Mouse (Mus musculus): ENCODE results near the gene Them5. TPM values are rescaled to one million over a fixed set of nuclear protein-coding genes. Genes with fewer than 3 reads are reported as not detected.

Them5 gene
- polyA plus RNA-seq, 1 experiment from 2014 or later = not detected

- Histone ChIP-seq H3K9ac (no peak overlapping the region), H3K9me3 (no peaks in the 10 kb centered on the region), H3K4me2 (replicated peaks) (peak overlapping the region; percentile 55), H3K36me3 (no peaks in the 10 kb centered on the region), H3K4me1 (replicated peaks) (peaks cover 25% of the 10 kb centered on the region), H3K27ac (peak overlapping the region; percentile 58; the same call in 1 of the 2 replicates), H3K27me3 (replicated peaks) (0 out of 2 replicates have a peak, but pooled peaks cover 3% of the 10 kb centered on the region), H3K4me3 (replicated peaks) (peak overlapping the region; percentile 29)
- ATAC-seq = peak; percentile 62
- WGBS = 5% methylated on average over 10 of the region's 10 CpGs
These were observed 31.2 kb downstream of the Them5 start for GRCm38 (mm10) chr3:94373090-94373489.

- no peak overlapping the region; the same call in 1 of the 2 replicates for H3K9ac ChIP-seq
- peaks cover 25% of the 10 kb centered on the region for H3K4me1 ChIP-seq (replicated peaks)
- no peaks in the 10 kb centered on the region for H3K36me3 ChIP-seq
- H3K27ac ChIP-seq = peak overlapping the region; percentile 58; the same call in 1 of the 2 replicates
- H3K4me3 ChIP-seq (replicated peaks) = peak overlapping the region; percentile 29
- H3K4me2 ChIP-seq (replicated peaks) = peak overlapping the region; percentile 55
- 0 out of 2 replicates have a peak, but pooled peaks cover 3% of the 10 kb centered on the region for H3K27me3 ChIP-seq (replicated peaks)
- WGBS = 0% methylated on average over 5 of the region's 5 CpGs
- H3K9me3 ChIP-seq = no peaks in the 10 kb centered on the region
- peak; percentile 46 for ATAC-seq
These were observed 31.7 kb downstream of the Them5 start for GRCm38 (mm10) chr3:94373597-94374011.

GRCm38 (mm10) chr3:94374636-94375035 lies 32.7 kb downstream of the Them5 start:
- no peak overlapping the region for H3K9ac ChIP-seq
- ATAC-seq = no peak

GRCm38 (mm10) chr3:94375146-94375545 lies 33.2 kb downstream of the Them5 start:
- no peak for ATAC-seq
- Histone ChIP-seq H3K27me3 (replicated peaks) (0 out of 2 replicates have a peak, but pooled peaks cover 3% of the 10 kb centered on the region), H3K4me1 (replicated peaks) (peaks cover 25% of the 10 kb centered on the region), H3K36me3 (no peaks in the 10 kb centered on the region), H3K9me3 (no peaks in the 10 kb centered on the region), H3K4me3 (replicated peaks) (no peak overlapping the region), H3K27ac (no peak overlapping the region), H3K4me2 (replicated peaks) (no peak overlapping the region), H3K9ac (no peak overlapping the region)
- WGBS = 79% methylated on average over 2 of the region's 2 CpGs

More at GRCm38 (mm10) chr3:94374636-94375035, 32.7 kb downstream of the Them5 start:
- Histone ChIP-seq H3K27ac (no peak overlapping the region), H3K27me3 (replicated peaks) (0 out of 2 replicates have a peak, but pooled peaks cover 3% of the 10 kb centered on the region), H3K9me3 (no peaks in the 10 kb centered on the region), H3K4me2 (replicated peaks) (no peak overlapping the region), H3K36me3 (no peaks in the 10 kb centered on the region), H3K4me3 (replicated peaks) (no peak overlapping the region), H3K4me1 (replicated peaks) (peaks cover 25% of the 10 kb centered on the region)

- Histone ChIP-seq H3K27me3 (replicated peaks) (0 out of 2 replicates have a peak, but pooled peaks cover 3% of the 10 kb centered on the region), H3K4me3 (replicated peaks) (no peak overlapping the region), H3K9me3 (no peaks in the 10 kb centered on the region), H3K36me3 (no peaks in the 10 kb centered on the region), H3K4me1 (replicated peaks) (peaks cover 25% of the 10 kb centered on the region), H3K9ac (no peak overlapping the region), H3K4me2 (replicated peaks) (no peak overlapping the region), H3K27ac (no peak overlapping the region)
- 53% methylated on average over 5 of the region's 5 CpGs for WGBS
- ATAC-seq = no peak
These were observed 34.0 kb downstream of the Them5 start for GRCm38 (mm10) chr3:94375861-94376260.

- H3K36me3 ChIP-seq = no peaks in the 10 kb centered on the region
- no peaks in the 10 kb centered on the region for H3K9me3 ChIP-seq
- WGBS = 13% methylated on average over 13 of the region's 13 CpGs
- H3K27ac ChIP-seq = no peak overlapping the region
- no peak for ATAC-seq
- H3K27me3 ChIP-seq (replicated peaks) = 0 out of 2 replicates have a peak, but pooled peaks cover 3% of the 10 kb centered on the region
- H3K4me1 ChIP-seq (replicated peaks) = peaks cover 17% of the 10 kb centered on the region
- H3K9ac ChIP-seq = no peak overlapping the region
- no peak overlapping the region for H3K4me2 ChIP-seq (replicated peaks)
- no peak overlapping the region for H3K4me3 ChIP-seq (replicated peaks)
These were observed 35.4 kb downstream of the Them5 start for GRCm38 (mm10) chr3:94377028-94377923.

GRCm38 (mm10) chr3:94379831-94380510 lies 38.1 kb downstream of the Them5 start:
- Histone ChIP-seq H3K4me1 (replicated peaks) (no peaks in the 10 kb centered on the region; the same call in 1 of the 2 replicates), H3K36me3 (no peaks in the 10 kb centered on the region), H3K9ac (no peak overlapping the region), H3K27me3 (replicated peaks) (0 out of 2 replicates have a peak, but pooled peaks cover 3% of the 10 kb centered on the region), H3K4me2 (replicated peaks) (no peak overlapping the region), H3K27ac (no peak overlapping the region), H3K9me3 (no peaks in the 10 kb centered on the region), H3K4me3 (replicated peaks) (no peak overlapping the region)
- no peak for ATAC-seq
- WGBS = 27% methylated on average over 9 of the region's 9 CpGs

GRCm38 (mm10) chr3:94382308-94382707 lies 40.4 kb downstream of the Them5 start:
- H3K27ac ChIP-seq = no peak overlapping the region
- H3K9ac ChIP-seq = no peak overlapping the region
- H3K9me3 ChIP-seq = no peaks in the 10 kb centered on the region
- ATAC-seq = no peak
- H3K4me1 ChIP-seq (replicated peaks) = no peaks in the 10 kb centered on the region; the same call in 1 of the 2 replicates
- H3K4me2 ChIP-seq (replicated peaks) = no peak overlapping the region
- no peaks in the 10 kb centered on the region for H3K27me3 ChIP-seq (replicated peaks)
- no peaks in the 10 kb centered on the region for H3K36me3 ChIP-seq
- 71% methylated on average over 5 of the region's 5 CpGs for WGBS
- no peak overlapping the region for H3K4me3 ChIP-seq (replicated peaks)

- H3K27ac ChIP-seq = no peak overlapping the region
- no peaks in the 10 kb centered on the region; the same call in 1 of the 2 replicates for H3K4me1 ChIP-seq (replicated peaks)
- no peak overlapping the region for H3K9ac ChIP-seq
- 63% methylated on average over 3 of the region's 3 CpGs for WGBS
- H3K4me2 ChIP-seq (replicated peaks) = no peak overlapping the region
- ATAC-seq = no peak
- no peaks in the 10 kb centered on the region for H3K27me3 ChIP-seq (replicated peaks)
- no peaks in the 10 kb centered on the region for H3K9me3 ChIP-seq
- H3K4me3 ChIP-seq (replicated peaks) = no peak overlapping the region
- no peaks in the 10 kb centered on the region for H3K36me3 ChIP-seq
These were observed 41.6 kb downstream of the Them5 start for GRCm38 (mm10) chr3:94383476-94383875.

- H3K27me3 ChIP-seq (replicated peaks) = no peaks in the 10 kb centered on the region; the same call in 1 of the 2 replicates
- H3K9me3 ChIP-seq = no peaks in the 10 kb centered on the region
- ATAC-seq = no peak
- no peaks in the 10 kb centered on the region for H3K36me3 ChIP-seq
- H3K4me3 ChIP-seq (replicated peaks) = no peak overlapping the region
- no peak overlapping the region for H3K4me2 ChIP-seq (replicated peaks)
- 55% methylated on average over 4 of the region's 4 CpGs for WGBS
- H3K9ac ChIP-seq = no peak overlapping the region
- no peak overlapping the region for H3K27ac ChIP-seq
- H3K4me1 ChIP-seq (replicated peaks) = no peaks in the 10 kb centered on the region
These were observed 44.8 kb downstream of the Them5 start for GRCm38 (mm10) chr3:94386671-94387070.

GRCm38 (mm10) chr3:94387391-94387790 lies 45.5 kb downstream of the Them5 start:
- H3K4me3 ChIP-seq (replicated peaks) = no peak overlapping the region
- WGBS = 89% methylated on average over 10 of the region's 10 CpGs
- no peak overlapping the region for H3K27ac ChIP-seq
- H3K4me1 ChIP-seq (replicated peaks) = no peaks in the 10 kb centered on the region
- no peaks in the 10 kb centered on the region for H3K36me3 ChIP-seq
- H3K27me3 ChIP-seq (replicated peaks) = no peaks in the 10 kb centered on the region; the same call in 1 of the 2 replicates
- no peaks in the 10 kb centered on the region for H3K9me3 ChIP-seq
- no peak for ATAC-seq
- no peak overlapping the region for H3K9ac ChIP-seq
- H3K4me2 ChIP-seq (replicated peaks) = no peak overlapping the region

- Histone ChIP-seq H3K4me2 (replicated peaks) (no peak overlapping the region), H3K27ac (no peak overlapping the region), H3K4me3 (replicated peaks) (no peak overlapping the region), H3K4me1 (replicated peaks) (no peaks in the 10 kb centered on the region), H3K36me3 (no peaks in the 10 kb centered on the region), H3K9ac (no peak overlapping the region), H3K27me3 (replicated peaks) (no peaks in the 10 kb centered on the region; the same call in 1 of the 2 replicates), H3K9me3 (no peaks in the 10 kb centered on the region)
- WGBS = 80% methylated on average over 5 of the region's 5 CpGs
- no peak for ATAC-seq
These were observed 46.1 kb downstream of the Them5 start for GRCm38 (mm10) chr3:94388047-94388446.
